Mouse (Mus musculus) intestine, embryonic 15.5 days (tissue): ENCODE measurements around the gene Mrnip. TPM values are rescaled to one million over a fixed set of nuclear protein-coding genes. Genes with fewer than 3 reads are reported as not detected.
A peak's percentile ranks its signal among the peaks of the same experiment; 100 is the strongest.

ENCODE experiments used
- ATAC-seq: fragments of 200-750 bp; cut with Nextera tagmentation; 2 replicates; pipeline ENCODE4 v1.8.0; 2017; ENCODE audit warnings: moderate TSS enrichment, moderate library complexity
- H3K27ac ChIP-seq: fragments of 300-500 bp; sonication (generic); 2 replicates; pipeline ENCODE4 v1.5.1; 2015; ENCODE audit warnings: mild to moderate bottlenecking, inconsistent platforms
- H3K27me3 ChIP-seq: fragments of 300-500 bp; sonication (generic); replicated peaks from 2 replicates; pipeline ENCODE4 v1.6.1; 2015; ENCODE audit warnings: inconsistent platforms
- H3K36me3 ChIP-seq: fragments of 300-500 bp; sonication (generic); 2 replicates; pipeline ENCODE4 v1.6.1; 2015; ENCODE audit warnings: inconsistent platforms
- H3K4me1 ChIP-seq: fragments of 300-500 bp; sonication (generic); replicated peaks from 2 replicates; pipeline ENCODE4 v1.6.1; 2015; ENCODE audit warnings: inconsistent platforms
- H3K4me2 ChIP-seq: fragments of 300-500 bp; sonication (generic); replicated peaks from 2 replicates; pipeline ENCODE4 v1.6.1; 2015; ENCODE audit warnings: mild to moderate bottlenecking, inconsistent platforms
- H3K4me3 ChIP-seq: fragments of 300-500 bp; sonication (generic); replicated peaks from 2 replicates; pipeline ENCODE4 v1.5.1; 2015; ENCODE audit warnings: inconsistent platforms
- H3K9ac ChIP-seq: fragments of 300-500 bp; sonication (generic); 2 replicates; pipeline ENCODE4 v1.6.1; 2015; ENCODE audit warnings: inconsistent platforms
- H3K9me3 ChIP-seq: fragments of 300-500 bp; sonication (generic); 2 replicates; pipeline ENCODE4 v1.6.1; 2016; ENCODE audit warnings: inconsistent platforms
- WGBS: fragments of 180-500 bp; shearing (Covaris S2); methylation state at CpG from one replicate; pipeline ENCODE4 v1.1.7; 2015; 5-methylcytosine and 5-hydroxymethylcytosine counted together
- polyA plus RNA-seq: library from polyadenylated mRNA; unstranded; fragments of >200 nt; fragmentation: Nextera tagmentation; extraction: Ambion mirVana; gene quantifications from 2 replicates; pipeline ENCODE4 v1.2.1, GENCODE M21; 2015

The Mrnip gene
- polyA plus RNA-seq, 1 experiment from 2014 or later = 9.6 TPM

DNA sequence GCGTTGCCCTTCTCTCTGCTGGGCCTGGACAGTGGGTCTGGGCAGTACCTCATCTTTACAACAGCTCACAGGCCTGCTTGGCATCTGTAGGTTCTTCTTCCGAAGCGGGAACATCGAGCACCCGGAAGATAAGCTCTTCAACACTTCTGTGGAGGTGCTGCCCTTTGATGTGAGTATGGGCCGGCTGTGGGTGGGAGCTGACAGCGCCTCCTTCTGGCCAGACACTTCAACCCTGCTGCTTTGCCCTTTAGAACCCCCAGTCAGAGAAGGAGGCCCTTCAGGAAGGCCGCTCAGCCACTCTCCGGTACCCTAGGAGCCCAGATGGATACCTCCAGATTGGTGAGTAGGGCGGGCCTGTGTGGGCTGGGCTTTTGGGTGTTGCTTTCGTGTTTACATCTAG lies 59.7 kb downstream of the Mrnip start:
- Histone ChIP-seq H3K36me3 (peaks cover 34% of the 10 kb centered on the region), H3K4me3 (no peak overlapping the region), H3K9me3 (no peaks in the 10 kb centered on the region), H3K27me3 (0 out of 2 replicates have a peak, but pooled peaks cover 10% of the 10 kb centered on the region), H3K4me1 (peaks cover 24% of the 10 kb centered on the region), H3K4me2 (no peak overlapping the region), H3K9ac (no peak overlapping the region), H3K27ac (no peak overlapping the region)
- WGBS = 88% methylated on average over 11 of the region's 11 CpGs
- ATAC-seq = no peak

DNA sequence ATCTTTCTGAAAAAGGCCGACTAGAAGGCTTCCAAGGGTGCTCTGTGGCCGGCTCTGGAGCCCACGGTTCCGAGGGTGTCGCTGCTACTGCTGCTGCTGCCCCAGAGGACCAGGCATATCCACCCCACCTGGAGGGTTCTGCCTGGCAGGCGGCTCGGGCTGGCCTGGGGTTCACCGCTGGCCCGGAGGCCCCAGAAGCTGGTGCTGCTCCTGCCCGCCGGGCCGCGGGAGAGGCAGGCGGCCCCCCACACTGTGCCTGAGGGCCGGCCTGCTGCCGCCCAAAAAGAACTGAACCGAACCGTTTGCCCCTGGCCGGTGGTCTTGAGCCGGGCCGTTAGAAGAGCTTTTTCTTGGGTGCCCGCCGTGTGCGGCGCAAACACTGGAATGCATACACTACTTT lies 60.4 kb downstream of the Mrnip start:
- Histone ChIP-seq H3K4me1 (peaks cover 24% of the 10 kb centered on the region), H3K36me3 (peaks cover 34% of the 10 kb centered on the region), H3K9me3 (no peaks in the 10 kb centered on the region), H3K9ac (no peak overlapping the region), H3K27ac (no peak overlapping the region), H3K27me3 (0 out of 2 replicates have a peak, but pooled peaks cover 10% of the 10 kb centered on the region), H3K4me3 (no peak overlapping the region), H3K4me2 (no peak overlapping the region)
- ATAC-seq = no peak
- WGBS = 96% methylated on average over 25 of the region's 25 CpGs

DNA sequence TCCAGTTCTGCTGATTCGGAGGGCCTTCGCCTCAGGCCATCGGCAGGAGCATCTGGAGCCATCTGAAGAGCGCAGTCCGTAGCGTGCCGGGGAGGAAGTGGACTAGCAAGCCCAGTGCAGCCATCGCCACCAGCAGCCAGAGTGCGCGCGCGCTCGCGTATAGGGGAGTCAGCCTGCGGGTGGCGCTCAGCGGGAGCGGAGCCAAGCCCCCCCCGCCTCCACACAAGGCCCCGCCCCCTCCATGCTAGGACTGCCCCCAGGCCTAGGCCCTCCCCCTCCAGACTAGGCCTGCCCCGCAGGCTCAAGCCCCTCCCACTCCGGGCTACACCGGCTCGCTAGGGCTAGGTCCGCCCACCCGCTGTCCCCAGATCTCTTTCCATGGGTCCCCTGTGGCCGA lies 62.3 kb downstream of the Mrnip start:
- peak; percentile 95 for ATAC-seq
- no peaks in the 10 kb centered on the region for H3K9me3 ChIP-seq
- peak overlapping the region; percentile 57 for H3K9ac ChIP-seq
- H3K4me3 ChIP-seq = peak overlapping the region; percentile 58
- H3K4me2 ChIP-seq = peak overlapping the region; percentile 95
- peaks cover 15% of the 10 kb centered on the region for H3K4me1 ChIP-seq
- 1% methylated on average over 27 of the region's 27 CpGs for WGBS
- H3K27ac ChIP-seq = no peak overlapping the region
- H3K36me3 ChIP-seq = peaks cover 34% of the 10 kb centered on the region
- H3K27me3 ChIP-seq = 0 out of 2 replicates have a peak, but pooled peaks cover 10% of the 10 kb centered on the region

DNA sequence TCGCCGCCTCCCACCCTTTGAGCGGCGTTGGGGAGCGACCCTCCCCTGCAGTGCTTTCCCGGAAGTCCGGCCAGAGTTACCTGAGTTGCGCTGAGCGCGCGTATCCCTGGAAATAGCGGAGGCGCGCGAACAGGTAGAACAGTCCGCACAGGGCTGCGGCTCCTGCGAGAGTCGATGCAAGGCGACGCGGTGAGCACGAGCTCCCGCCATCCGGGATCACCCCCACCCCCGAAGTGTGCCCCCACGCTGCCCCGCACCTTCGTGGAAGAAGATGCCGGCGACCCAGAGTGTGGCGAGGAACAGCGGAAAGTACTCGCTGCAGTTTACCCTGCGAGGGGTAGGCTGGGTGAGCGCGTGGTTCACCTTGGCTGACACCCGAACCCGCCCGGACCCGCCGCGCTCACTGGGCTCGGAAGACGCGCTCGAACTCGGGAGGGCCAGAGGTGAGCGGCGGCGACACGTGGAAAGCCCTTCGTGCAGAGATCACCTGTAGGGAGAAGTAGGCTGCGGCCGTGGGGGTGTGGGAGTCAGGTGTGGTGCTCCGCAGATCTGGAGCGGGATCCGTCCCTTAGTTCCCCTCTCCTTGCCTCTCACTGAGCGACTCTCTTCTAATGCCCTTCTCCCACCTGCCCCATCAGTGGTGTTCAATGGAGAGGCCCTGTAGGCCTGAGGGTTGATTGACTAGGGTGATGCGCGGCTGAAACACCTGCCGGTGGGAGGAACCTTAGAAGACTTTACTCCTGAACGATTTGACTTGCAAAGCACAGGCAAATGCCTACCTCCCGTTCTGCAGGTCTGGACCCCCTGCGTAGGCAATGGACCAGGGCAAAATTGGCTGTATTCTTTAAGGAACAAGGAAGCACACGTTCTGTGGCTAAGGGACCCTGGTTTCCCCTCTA lies 62.9 kb downstream of the Mrnip start:
- Histone ChIP-seq H3K4me2 (peak overlapping the region; percentile 95), H3K4me1 (peaks cover 15% of the 10 kb centered on the region), H3K9me3 (no peaks in the 10 kb centered on the region), H3K27me3 (0 out of 2 replicates have a peak, but pooled peaks cover 10% of the 10 kb centered on the region), H3K9ac (peak overlapping the region; percentile 57), H3K36me3 (peaks cover 27% of the 10 kb centered on the region), H3K4me3 (peak overlapping the region; percentile 58), H3K27ac (no peak overlapping the region)
- 2% methylated on average over 66 of the region's 66 CpGs for WGBS
- peak; percentile 52 for ATAC-seq

DNA sequence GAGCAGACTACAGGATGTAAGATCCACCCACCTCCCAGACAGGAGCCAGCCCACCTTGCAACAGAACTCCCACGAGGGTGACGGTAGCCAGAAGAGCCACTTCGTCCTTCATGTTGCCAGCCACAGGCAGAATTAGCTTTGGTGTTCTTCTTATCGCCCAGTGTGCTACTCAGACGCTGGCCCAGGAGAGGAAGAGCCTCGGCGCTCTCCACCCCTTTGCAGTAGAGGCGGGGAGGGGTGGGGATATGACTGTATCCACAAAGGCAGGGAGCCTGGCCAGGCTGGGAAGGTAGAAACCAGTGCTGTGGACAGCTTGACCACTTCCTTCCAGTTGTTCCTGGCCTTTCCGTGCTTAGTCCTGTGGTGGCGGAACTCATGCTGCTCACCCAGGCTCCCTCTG lies 64.1 kb downstream of the Mrnip start, which contains the start of gene Ltc4s:
TSS of gene Ltc4s (minus strand) at position 293 of the 400 bp plus-strand sequence.
- no peak for ATAC-seq
- 46% methylated on average over 10 of the region's 10 CpGs for WGBS
- H3K9ac ChIP-seq = no peak within 1 kb of the TSS
- peak within 1 kb of the TSS; percentile 58 for H3K4me3 ChIP-seq
- H3K9me3 ChIP-seq = no peaks in the 10 kb centered on the region
- peak within 1 kb of the TSS; percentile 95 for H3K4me2 ChIP-seq
- peaks cover 15% of the 10 kb centered on the region for H3K4me1 ChIP-seq
- H3K27ac ChIP-seq = no peak within 1 kb of the TSS
- peaks cover 17% of the 10 kb centered on the region for H3K36me3 ChIP-seq
- 0 out of 2 replicates have a peak, but pooled peaks cover 10% of the 10 kb centered on the region for H3K27me3 ChIP-seq

DNA sequence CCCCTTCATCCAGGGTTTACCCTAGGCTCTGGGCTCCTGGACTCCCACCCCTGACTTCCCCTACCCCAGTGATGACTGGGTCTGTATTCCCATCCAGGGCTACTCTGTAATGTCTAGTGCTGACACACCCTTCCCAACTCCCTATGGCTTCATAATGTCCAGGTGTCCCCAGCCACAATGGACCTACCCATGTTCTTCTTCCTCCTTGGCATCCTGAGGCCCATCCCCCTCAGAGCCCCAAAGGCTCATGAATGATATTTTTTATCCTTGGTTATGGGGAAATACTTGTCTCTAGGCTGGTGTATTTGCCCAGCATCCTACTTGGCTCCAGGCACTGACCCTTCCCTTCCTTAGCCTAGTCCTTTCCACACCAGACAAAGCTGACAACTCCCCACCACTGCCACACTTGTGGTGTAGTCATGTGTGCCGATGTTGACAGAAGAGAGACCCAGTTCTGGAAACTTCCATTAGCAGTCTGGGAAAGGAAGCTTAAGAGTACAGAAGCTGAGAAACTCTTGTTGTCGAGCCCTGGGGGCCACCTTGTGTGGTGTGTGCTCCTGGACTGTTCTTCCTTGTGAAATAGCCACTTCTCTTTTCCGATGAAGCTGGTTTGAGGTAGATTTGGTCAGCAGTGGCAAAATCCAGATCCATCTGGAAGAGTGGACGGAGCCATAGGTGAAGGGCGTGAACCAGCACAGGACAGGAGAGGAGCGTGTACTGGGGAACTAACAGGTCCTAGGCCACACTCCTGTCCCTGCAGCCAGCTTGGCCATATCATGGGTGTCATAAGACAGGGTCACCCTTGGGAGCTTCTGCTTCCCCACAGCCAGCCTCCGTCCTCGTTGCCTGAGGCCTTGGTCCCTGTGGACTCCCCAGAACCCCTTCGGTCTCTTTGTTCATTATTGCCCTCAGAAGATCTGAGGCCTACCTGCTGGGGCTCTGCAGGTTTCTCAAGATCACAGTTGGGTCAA lies 64.9 kb downstream of the Mrnip start:
- WGBS = 92% methylated on average over 9 of the region's 9 CpGs
- Histone ChIP-seq H3K27me3 (0 out of 2 replicates have a peak, but pooled peaks cover 10% of the 10 kb centered on the region), H3K36me3 (peaks cover 9% of the 10 kb centered on the region), H3K4me1 (peaks cover 15% of the 10 kb centered on the region), H3K4me2 (no peak overlapping the region), H3K27ac (no peak overlapping the region), H3K9me3 (no peaks in the 10 kb centered on the region), H3K9ac (no peak overlapping the region), H3K4me3 (no peak overlapping the region)
- no peak for ATAC-seq

DNA sequence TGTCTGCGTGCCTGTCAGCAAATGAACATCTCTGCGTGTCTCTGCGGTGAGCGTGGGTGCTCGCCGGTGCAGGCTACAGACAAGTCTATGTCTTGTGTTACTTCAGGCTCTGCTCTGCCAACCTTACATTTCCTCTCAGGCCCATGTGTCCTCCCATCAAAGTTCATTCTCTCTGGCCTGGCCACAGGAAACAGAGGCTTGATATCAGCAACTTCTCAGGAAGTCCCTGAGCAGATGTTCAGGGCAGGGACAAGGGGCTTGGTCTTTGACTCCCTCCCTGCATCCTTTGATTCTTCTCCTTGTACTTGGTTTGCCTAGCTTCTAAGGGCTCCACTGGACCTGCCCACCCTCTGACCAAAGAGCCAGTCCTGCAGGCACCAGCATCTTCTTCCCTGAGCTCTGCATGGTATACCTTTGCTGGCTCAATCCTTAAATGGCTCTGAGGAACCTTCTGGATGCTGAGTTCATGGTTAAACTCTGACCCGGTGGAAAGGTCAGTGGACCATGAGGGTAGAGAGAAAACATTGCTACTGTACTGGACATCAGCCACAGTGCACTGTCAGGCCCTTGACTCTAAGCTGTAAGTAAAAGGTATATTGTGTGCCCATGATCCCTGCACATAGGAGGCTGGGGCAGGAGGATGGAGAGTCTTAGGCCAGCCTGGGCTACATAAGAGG lies 66.1 kb downstream of the Mrnip start:
- ATAC-seq = no peak
- no peak overlapping the region for H3K4me3 ChIP-seq

DNA sequence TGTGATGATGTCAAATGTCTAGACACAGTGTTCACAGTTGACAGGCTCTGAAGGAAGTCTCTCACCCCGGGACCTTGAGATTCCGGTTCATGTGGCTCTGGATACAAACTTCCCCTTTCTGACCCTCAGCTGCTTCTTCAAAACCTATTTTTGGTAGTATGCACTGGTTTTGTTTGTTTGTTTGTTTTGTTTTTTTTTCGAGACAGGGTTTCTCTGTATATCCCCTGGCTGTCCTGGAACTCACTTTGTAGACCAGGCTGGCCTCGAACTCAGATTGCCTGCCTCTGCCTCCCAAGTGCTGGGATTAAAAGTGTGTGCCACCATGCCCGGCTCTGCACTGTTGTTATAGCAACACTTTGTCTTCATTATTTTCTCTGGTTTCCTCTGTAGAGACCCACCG lies 69.7 kb downstream of the Mrnip start:
- H3K27me3 ChIP-seq = no peaks in the 10 kb centered on the region
- H3K4me2 ChIP-seq = no peak overlapping the region
- no peaks in the 10 kb centered on the region for H3K36me3 ChIP-seq
- 76% methylated on average over 6 of the region's 6 CpGs for WGBS
- H3K4me1 ChIP-seq = no peaks in the 10 kb centered on the region
- no peaks in the 10 kb centered on the region for H3K9me3 ChIP-seq
- no peak overlapping the region for H3K27ac ChIP-seq
- H3K4me3 ChIP-seq = no peak overlapping the region
- no peak for ATAC-seq
- no peak overlapping the region for H3K9ac ChIP-seq

More for the DNA sequence above, 66.1 kb downstream of the Mrnip start:
- Histone ChIP-seq H3K9me3 (no peaks in the 10 kb centered on the region), H3K27me3 (0 out of 2 replicates have a peak, but pooled peaks cover 10% of the 10 kb centered on the region), H3K27ac (no peak overlapping the region), H3K4me2 (no peak overlapping the region), H3K9ac (no peak overlapping the region), H3K4me1 (peaks cover 15% of the 10 kb centered on the region), H3K36me3 (no peaks in the 10 kb centered on the region)
- WGBS = 81% methylated on average over 7 of the region's 7 CpGs

DNA sequence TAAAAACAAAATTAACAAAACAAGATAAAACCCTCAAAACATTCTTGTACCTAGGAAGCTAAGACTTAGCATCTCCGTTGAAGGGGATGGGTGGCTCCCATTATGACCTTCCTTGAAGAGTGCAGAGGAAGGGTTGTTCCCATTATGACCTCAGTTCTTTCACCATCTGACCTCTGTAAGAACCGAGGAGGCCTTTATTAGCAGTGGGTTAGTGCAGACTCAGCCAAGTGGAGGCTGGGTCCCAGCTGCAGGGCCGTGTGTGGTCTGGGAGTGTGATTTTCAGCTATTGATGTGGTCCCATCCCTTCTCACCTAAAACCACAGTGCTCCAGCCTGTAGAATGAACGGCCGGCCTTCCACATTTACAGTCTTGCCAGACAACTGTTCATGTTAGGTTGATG lies 71.0 kb downstream of the Mrnip start:
- no peak overlapping the region for H3K4me2 ChIP-seq
- no peak overlapping the region for H3K27ac ChIP-seq
- 69% methylated on average over 5 of the region's 5 CpGs for WGBS
- no peaks in the 10 kb centered on the region for H3K4me1 ChIP-seq
- H3K9me3 ChIP-seq = no peaks in the 10 kb centered on the region
- no peaks in the 10 kb centered on the region for H3K36me3 ChIP-seq
- H3K9ac ChIP-seq = no peak overlapping the region
- no peak for ATAC-seq
- H3K4me3 ChIP-seq = no peak overlapping the region
- no peaks in the 10 kb centered on the region for H3K27me3 ChIP-seq

DNA sequence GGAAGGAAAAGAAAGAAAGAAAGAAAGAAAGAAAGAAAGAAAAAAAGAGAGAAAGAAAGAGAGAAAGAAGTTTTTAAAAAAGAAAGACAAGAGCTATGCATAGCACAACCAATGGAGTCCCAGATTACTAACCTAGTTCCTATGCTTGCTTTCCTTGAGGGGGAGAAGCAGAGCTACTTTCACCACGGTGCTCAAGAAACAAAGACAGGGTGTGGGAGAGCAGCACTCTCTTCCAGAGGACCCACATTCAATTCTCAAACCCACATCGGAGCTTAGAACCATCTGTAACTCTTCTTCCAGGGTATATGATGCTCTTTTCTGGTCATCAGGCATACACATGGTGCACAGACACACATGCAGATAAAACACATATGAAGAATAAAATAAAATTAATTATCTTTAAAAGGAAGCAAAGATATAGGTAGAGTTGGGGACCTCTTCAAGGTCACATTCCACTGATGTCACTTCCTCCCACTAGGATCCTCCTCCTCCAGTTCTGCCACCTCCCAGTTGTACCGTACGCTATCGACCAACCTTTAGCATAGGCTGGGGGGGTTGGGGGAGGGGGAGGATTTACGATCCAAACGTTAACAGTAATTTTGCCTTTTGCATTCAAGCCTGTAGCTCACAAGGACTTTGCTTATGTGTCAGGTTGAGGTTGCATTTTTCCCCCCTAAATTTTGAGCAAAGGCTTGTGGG lies 74.4 kb downstream of the Mrnip start:
- ATAC-seq = no peak
- H3K36me3 ChIP-seq = no peaks in the 10 kb centered on the region

More for the DNA sequence above, 74.4 kb downstream of the Mrnip start:
- Histone ChIP-seq H3K9me3 (no peaks in the 10 kb centered on the region), H3K27me3 (no peaks in the 10 kb centered on the region), H3K4me1 (peaks cover 13% of the 10 kb centered on the region; the same call in 1 of the 2 replicates), H3K27ac (no peak overlapping the region), H3K4me2 (no peak overlapping the region), H3K9ac (no peak overlapping the region), H3K4me3 (no peak overlapping the region)
- WGBS = 67% methylated on average over 7 of the region's 7 CpGs
